Mouse (Mus musculus) lung, embryonic 15.5 days (tissue): ENCODE measurements around the gene Ccdc85b. TPM values are rescaled to one million over a fixed set of nuclear protein-coding genes. Genes with fewer than 3 reads are reported as not detected.

Experiments
- ATAC-seq: fragments of 200-750 bp; cut with Nextera tagmentation; 2 replicates; pipeline ENCODE4 v1.8.0; 2017; ENCODE audit warnings: moderate number of reproducible peaks, borderline replicate concordance; ENCODE audit not compliant: low FRiP score, low TSS enrichment; ENCODE audit errors: extremely low read depth
- H3K27ac ChIP-seq: fragments of 300-500 bp; sonication (generic); 2 replicates; pipeline ENCODE4 v1.5.1; 2015; ENCODE audit warnings: moderate library complexity, mild to moderate bottlenecking, inconsistent platforms
- H3K27me3 ChIP-seq: fragments of 300-500 bp; sonication (generic); 2 replicates; pipeline ENCODE4 v1.6.1; 2015; ENCODE audit warnings: inconsistent platforms
- H3K36me3 ChIP-seq: fragments of 300-500 bp; sonication (generic); 2 replicates; pipeline ENCODE4 v1.6.1; 2015; ENCODE audit warnings: inconsistent platforms
- H3K4me1 ChIP-seq: fragments of 300-500 bp; sonication (generic); 2 replicates; pipeline ENCODE4 v1.6.1; 2015; ENCODE audit warnings: inconsistent platforms
- H3K4me2 ChIP-seq: fragments of 300-500 bp; sonication (generic); 2 replicates; pipeline ENCODE4 v1.6.1; 2015; ENCODE audit warnings: inconsistent platforms, mild to moderate bottlenecking, moderate library complexity
- H3K4me3 ChIP-seq: fragments of 300-500 bp; sonication (generic); 2 replicates; pipeline ENCODE4 v1.5.1; 2015; ENCODE audit warnings: mild to moderate bottlenecking, inconsistent platforms
- H3K9ac ChIP-seq: fragments of 300-500 bp; sonication (generic); 2 replicates; pipeline ENCODE4 v1.6.1; 2015; ENCODE audit warnings: inconsistent platforms
- H3K9me3 ChIP-seq: fragments of 300-500 bp; sonication (generic); 2 replicates; pipeline ENCODE4 v1.6.1; 2016; ENCODE audit warnings: inconsistent platforms
- WGBS: fragments of 180-500 bp; shearing (Covaris S2); methylation state at CpG from one replicate; pipeline ENCODE4 v1.1.7; 2015; 5-methylcytosine and 5-hydroxymethylcytosine counted together
- polyA plus RNA-seq: library from polyadenylated mRNA; unstranded; fragments of >200 nt; fragmentation: Nextera tagmentation; extraction: Ambion mirVana; gene quantifications from 2 replicates; pipeline ENCODE4 v1.2.1, GENCODE M21; 2015

Ccdc85b gene
- polyA plus RNA-seq, 1 experiment from 2014 or later: 12.1 TPM

DNA sequence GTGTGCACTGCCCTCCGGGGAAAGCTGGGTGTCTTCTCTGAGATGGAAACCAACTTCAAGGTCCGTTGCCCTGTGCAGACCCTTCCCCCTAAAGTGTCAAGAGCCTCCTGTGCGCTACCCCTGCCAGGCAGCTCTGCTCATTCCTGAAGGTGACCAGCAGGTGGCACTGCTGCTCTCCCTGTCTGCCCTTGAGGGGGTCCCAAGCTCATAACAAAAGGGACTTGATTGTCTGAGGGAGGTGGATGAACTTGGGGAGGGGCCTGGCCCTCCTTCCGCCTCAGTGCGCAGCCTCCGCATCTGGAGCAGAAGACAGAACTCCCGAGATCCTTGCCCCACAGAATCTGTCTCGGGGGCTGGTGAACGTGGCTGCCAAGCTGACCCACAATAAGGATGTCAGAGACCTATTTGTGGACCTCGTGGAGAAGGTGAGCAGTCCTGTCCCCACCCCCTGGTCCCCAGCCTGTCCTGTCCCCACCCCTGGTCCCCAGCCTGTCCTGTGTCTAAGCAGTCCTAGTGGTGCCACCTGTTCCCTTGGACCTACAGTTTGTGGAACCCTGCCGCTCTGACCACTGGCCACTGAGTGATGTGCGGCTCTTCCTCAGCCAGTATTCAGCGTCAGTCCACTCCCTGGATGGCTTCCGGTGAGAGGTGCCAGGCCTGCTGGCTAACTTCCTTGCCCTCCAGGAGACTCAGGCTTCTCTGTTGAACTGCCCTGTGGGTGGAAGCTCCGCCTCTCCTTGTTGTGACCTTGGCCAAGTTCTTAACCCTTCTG lies 6.3 kb upstream of the Ccdc85b start:
- peak overlapping the region; percentile 12; the same call in 1 of the 2 replicates for H3K4me3 ChIP-seq
- peak overlapping the region; percentile 31; the same call in 1 of the 2 replicates for H3K9ac ChIP-seq
- ATAC-seq: 0 out of 2 replicates have a peak, but pooled peaks have one; percentile 13
- H3K4me1 ChIP-seq: peaks cover 34% of the 10 kb centered on the region
- 33% methylated on average over 15 of the region's 15 CpGs for WGBS
- peak overlapping the region; percentile 28 for H3K4me2 ChIP-seq
- peak overlapping the region; percentile 49; the same call in 1 of the 2 replicates for H3K27ac ChIP-seq
- no peaks in the 10 kb centered on the region for H3K9me3 ChIP-seq
- no peaks in the 10 kb centered on the region for H3K27me3 ChIP-seq
- H3K36me3 ChIP-seq: peaks cover 47% of the 10 kb centered on the region

DNA sequence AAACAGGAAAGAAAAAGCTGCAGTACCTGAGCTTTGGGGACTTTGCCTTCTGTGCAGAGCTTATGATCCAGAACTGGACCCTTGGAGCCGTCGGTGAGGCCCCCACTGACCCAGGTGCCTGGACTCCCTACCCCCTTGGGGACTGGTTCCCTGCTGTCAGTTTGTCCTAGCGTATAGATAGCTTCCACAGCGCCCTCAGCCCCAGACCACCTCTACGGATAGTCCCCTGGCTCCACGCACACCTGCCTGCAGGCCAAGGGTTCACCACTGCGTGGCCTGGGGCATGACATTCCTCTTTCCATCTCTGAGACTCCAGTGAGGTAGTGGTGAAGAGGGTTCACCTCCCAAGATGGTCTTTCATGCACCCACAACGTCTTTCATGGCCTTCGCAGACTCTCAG lies 5.5 kb upstream of the Ccdc85b start:
- H3K27me3 ChIP-seq: no peaks in the 10 kb centered on the region
- H3K36me3 ChIP-seq: peaks cover 47% of the 10 kb centered on the region
- H3K4me3 ChIP-seq: no peak overlapping the region
- no peaks in the 10 kb centered on the region for H3K9me3 ChIP-seq
- peaks cover 33% of the 10 kb centered on the region for H3K4me1 ChIP-seq
- WGBS: 87% methylated on average over 9 of the region's 9 CpGs
- no peak overlapping the region for H3K4me2 ChIP-seq
- ATAC-seq: no peak
- no peak overlapping the region for H3K27ac ChIP-seq
- H3K9ac ChIP-seq: no peak overlapping the region

DNA sequence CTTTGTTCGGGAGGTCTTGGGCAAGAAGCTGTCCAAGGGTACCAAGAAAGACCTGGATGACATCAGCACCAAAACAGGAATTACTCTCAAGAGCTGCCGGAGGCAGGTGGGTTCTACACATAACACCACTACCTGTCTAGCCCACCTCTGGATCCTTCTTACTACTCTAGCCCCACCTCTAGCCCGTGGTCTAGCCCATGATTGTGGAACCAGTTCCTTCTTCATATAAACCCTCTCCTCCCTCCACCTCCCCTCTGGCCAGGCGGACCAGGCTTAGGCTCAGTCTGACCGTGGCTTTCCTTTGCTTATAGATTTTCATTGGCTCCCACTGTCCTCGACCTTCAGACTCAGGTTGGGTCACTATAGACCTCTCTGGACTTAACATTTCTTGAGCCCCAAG lies 3.7 kb upstream of the Ccdc85b start:
- peak overlapping the region; percentile 85 for H3K4me2 ChIP-seq
- peaks cover 38% of the 10 kb centered on the region for H3K36me3 ChIP-seq
- ATAC-seq: no peak
- H3K9me3 ChIP-seq: no peaks in the 10 kb centered on the region
- H3K27me3 ChIP-seq: no peaks in the 10 kb centered on the region
- peak overlapping the region; percentile 67; the same call in 1 of the 2 replicates for H3K9ac ChIP-seq
- H3K27ac ChIP-seq: no peak overlapping the region
- peak overlapping the region; percentile 65 for H3K4me3 ChIP-seq
- 75% methylated on average over 6 of the region's 6 CpGs for WGBS
- peaks cover 40% of the 10 kb centered on the region for H3K4me1 ChIP-seq

DNA sequence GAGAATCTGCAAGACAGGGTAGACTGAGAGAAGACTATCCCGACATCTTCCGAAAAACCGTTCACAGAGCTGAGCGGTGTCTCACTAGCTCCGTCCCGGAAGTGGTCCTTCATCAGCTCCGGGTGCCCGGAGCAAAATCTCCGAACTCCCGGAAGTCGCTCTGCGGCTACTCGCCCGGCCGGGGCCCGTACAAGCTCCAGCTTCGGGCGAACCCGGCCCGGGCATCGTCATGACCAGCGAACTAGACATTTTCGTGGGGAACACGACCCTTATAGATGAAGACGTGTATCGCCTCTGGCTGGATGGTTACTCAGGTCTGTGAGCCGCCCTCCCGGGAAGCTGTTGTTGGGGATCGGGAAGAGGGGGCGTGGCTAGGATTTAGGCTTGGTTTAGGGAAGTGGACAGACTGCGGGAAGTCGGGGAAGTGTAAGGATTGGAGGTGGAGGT lies 2.8 kb upstream of the Ccdc85b start, which contains the start of gene Fibp:
Gene Fibp, plus strand, starts transcription at position 151 of the 447 bp plus-strand sequence.
- Histone ChIP-seq H3K9ac (peak within 1 kb of the TSS; percentile 67), H3K9me3 (no peaks in the 10 kb centered on the region), H3K27me3 (no peaks in the 10 kb centered on the region), H3K4me3 (peak within 1 kb of the TSS; percentile 65), H3K4me2 (peak within 1 kb of the TSS; percentile 85), H3K27ac (peak within 1 kb of the TSS; percentile 46; the same call in 1 of the 2 replicates), H3K36me3 (peaks cover 28% of the 10 kb centered on the region), H3K4me1 (peaks cover 50% of the 10 kb centered on the region)
- peak; percentile 46; the same call in 1 of the 2 replicates for ATAC-seq
- under 1% methylated on average over 32 of the region's 32 CpGs for WGBS

DNA sequence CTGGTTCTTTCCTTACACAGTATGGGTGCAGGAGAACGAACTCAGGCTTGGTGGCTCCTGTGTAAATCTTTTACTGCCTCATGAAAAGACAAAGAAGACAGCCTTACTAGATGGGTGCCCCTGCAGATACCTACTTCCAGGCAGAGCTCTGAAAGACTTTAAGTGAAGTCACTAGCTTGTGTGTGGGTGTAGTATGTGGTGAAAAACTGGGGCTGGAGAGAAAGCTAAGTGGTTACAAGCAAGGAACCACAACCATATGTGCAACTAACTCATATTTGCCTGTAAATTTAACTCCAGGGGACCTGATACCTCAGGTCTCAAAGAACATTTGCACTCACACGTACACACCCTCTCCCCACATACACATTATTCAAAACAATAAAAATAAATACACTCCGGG lies 2.2 kb upstream of the Ccdc85b start:
- peaks cover 22% of the 10 kb centered on the region; the same call in 1 of the 2 replicates for H3K36me3 ChIP-seq
- WGBS: 19% methylated on average over 3 of the region's 3 CpGs
- no peaks in the 10 kb centered on the region for H3K27me3 ChIP-seq
- peaks cover 56% of the 10 kb centered on the region for H3K4me1 ChIP-seq
- peak overlapping the region; percentile 67 for H3K9ac ChIP-seq
- ATAC-seq: no peak
- peak overlapping the region; percentile 85 for H3K4me2 ChIP-seq
- peak overlapping the region; percentile 65 for H3K4me3 ChIP-seq
- H3K27ac ChIP-seq: no peak overlapping the region
- H3K9me3 ChIP-seq: no peaks in the 10 kb centered on the region

DNA sequence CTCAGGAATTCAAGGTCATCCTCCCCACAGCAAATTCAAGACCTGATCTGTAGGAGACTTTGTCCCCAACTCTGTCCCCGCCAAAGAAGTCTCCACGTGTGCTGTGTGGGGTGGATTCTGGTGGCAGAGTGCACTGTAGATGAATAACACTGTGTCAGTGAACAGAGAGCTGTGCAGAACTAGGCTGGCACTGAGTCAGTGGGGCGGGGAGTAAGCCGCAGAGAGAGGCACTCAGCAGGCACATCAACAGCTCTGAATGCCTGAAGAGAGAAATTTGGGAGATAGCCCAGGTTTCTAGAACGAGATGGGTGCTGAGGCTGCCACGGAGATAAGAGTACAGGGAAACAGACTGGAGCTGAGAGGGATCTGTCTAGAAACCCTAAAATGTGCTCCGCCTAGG lies 1.3 kb upstream of the Ccdc85b start:
- H3K36me3 ChIP-seq: peaks cover 26% of the 10 kb centered on the region; the same call in 1 of the 2 replicates
- whole genome bisulfite sequencing: 65% methylated on average over 7 of the region's 7 CpGs
- no peak overlapping the region for H3K27ac ChIP-seq
- ATAC-seq: no peak
- no peaks in the 10 kb centered on the region for H3K27me3 ChIP-seq
- H3K9ac ChIP-seq: no peak overlapping the region
- H3K9me3 ChIP-seq: no peaks in the 10 kb centered on the region
- H3K4me2 ChIP-seq: no peak overlapping the region
- no peak overlapping the region for H3K4me3 ChIP-seq
- H3K4me1 ChIP-seq: peaks cover 53% of the 10 kb centered on the region

DNA sequence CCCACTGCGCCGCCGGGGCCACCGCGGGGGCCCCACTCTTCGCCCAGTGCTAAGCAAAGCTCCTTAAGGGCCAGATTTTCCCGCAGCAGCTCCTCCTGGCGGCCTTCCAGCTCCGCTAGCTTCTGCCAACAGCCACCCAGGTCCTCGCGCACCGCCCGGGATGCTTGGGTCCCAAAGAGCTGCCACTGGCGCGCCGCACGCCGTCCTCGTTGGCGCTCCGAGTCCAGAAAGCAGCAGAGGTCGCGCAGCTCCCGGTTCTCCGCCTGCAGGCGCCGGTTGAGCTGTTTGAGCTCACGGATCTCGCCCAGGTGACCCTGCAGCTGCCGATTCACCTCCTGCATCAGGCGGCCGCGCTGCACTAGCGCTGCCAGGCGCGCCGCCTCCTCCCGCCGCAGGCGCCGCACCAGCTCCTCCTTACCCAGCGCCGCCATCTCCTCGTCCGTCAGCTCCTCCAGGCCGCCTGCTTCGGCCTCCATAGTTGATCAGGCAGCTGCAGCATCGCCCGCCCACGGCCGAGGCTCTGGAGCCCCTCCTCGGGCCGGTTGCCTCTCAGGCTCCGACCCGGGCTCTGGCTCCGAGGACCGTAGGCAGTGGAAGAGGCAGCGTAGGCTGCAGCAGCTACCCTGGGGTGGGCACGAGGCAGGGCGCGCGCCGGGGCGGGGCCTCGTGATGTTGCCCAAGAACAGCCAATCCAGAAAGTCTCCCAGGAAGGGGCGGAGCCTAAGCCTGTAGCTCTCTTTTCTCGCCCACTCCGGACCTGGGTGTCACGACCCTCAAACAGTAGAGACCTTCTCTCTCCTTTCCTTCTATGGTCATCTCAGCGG lies 560 bp downstream of the Ccdc85b start:
- Histone ChIP-seq H3K4me1 (peaks cover 45% of the 10 kb centered on the region), H3K9me3 (no peaks in the 10 kb centered on the region), H3K36me3 (peaks cover 12% of the 10 kb centered on the region; the same call in 1 of the 2 replicates), H3K9ac (peak overlapping the region; percentile 79), H3K27me3 (no peaks in the 10 kb centered on the region), H3K27ac (peak overlapping the region; percentile 92), H3K4me3 (peak overlapping the region; percentile 71), H3K4me2 (peak overlapping the region; percentile 82)
- WGBS: under 1% methylated on average over 70 of the region's 70 CpGs
- ATAC-seq: peak; percentile 92

DNA sequence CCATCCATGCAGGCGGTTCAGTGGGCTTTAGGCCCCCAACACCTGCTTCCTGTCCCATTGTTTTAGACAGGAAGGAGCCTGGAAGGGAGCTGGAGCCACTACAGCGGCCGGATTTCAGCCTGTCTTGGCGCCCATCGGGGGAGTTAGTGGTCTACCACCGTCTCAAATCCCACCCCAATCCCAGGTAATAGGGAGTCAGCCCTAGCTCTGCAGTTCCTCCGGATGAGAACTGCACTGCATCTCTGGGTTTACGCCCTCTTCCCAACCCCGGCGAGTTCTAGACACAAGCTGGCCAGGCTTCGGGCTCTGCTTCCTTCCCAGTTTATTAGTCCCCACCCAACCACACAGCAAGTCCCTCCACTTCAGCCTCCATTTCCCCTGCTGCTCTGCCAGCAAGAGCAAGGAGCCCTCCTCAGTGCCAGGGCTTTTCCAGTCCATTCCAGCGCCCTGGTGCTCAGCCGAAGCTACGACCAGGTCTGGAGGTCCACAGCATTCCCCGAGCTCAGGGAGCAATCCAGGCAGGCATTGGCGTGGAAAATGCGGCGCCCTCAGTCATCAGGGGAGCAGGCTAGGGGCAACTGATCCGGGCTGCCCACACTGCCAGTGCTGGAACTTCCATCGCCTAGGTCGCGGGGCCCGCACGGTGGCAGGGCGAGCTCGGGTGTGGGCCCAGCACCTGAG lies 1.3 kb downstream of the Ccdc85b start:
- peak overlapping the region; percentile 82 for H3K4me2 ChIP-seq
- peaks cover 39% of the 10 kb centered on the region for H3K4me1 ChIP-seq
- peak overlapping the region; percentile 79 for H3K9ac ChIP-seq
- WGBS: 3% methylated on average over 26 of the region's 26 CpGs
- 0 out of 2 replicates have a peak, but pooled peaks cover 4% of the 10 kb centered on the region for H3K27me3 ChIP-seq
- ATAC-seq: no peak
- H3K36me3 ChIP-seq: peaks cover 6% of the 10 kb centered on the region; the same call in 1 of the 2 replicates
- no peaks in the 10 kb centered on the region for H3K9me3 ChIP-seq
- peak overlapping the region; percentile 71 for H3K4me3 ChIP-seq
- peak overlapping the region; percentile 92 for H3K27ac ChIP-seq

DNA sequence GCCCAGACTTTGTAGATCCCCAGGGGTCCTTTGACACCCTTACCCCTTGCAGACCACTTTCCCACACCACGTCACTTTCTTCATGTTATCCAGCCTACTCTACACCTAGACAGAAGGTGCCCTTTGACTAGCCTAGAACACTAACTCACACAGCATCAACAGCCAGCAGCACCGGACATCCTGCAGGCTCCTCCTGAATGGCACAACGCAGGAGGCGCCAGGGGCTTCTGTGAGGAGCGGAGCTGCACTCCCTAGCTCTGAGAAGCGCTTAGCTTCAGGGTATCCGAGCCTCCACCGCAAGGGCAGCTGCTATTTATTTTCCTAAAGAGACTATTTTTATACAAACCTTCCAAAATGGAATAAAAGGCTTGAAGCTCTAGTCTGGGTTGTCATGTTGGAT lies 2.1 kb downstream of the Ccdc85b start:
- no peak for ATAC-seq
- Histone ChIP-seq H3K9ac (peak overlapping the region; percentile 79; the same call in 1 of the 2 replicates), H3K4me2 (peak overlapping the region; percentile 82), H3K36me3 (peaks cover 6% of the 10 kb centered on the region; the same call in 1 of the 2 replicates), H3K4me3 (peak overlapping the region; percentile 71), H3K27ac (peak overlapping the region; percentile 92), H3K4me1 (peaks cover 33% of the 10 kb centered on the region), H3K27me3 (peaks cover 9% of the 10 kb centered on the region; the same call in 1 of the 2 replicates), H3K9me3 (no peaks in the 10 kb centered on the region)
- 43% methylated on average over 8 of the region's 8 CpGs for WGBS

DNA sequence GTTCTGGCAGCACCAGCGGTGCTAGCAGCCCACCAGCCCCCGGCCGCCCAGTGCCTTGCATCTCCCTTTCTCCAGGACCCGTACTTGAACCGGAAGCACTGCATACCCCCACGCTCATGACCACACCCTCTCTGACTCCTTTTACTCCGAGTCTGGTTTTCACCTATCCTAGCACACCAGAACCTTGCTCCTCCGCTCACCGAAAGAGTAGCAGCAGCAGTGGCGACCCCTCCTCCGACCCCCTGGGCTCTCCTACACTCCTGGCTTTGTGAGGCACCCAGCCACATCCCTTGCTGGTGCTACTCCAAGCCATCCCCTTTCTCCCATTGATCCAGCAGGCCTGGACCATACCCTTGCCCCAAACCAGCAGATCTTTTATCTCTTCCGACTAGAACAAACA lies 2.7 kb downstream of the Ccdc85b start:
- peaks cover 6% of the 10 kb centered on the region; the same call in 1 of the 2 replicates for H3K36me3 ChIP-seq
- no peak for ATAC-seq
- no peaks in the 10 kb centered on the region for H3K9me3 ChIP-seq
- peak overlapping the region; percentile 71 for H3K4me3 ChIP-seq
- H3K4me1 ChIP-seq: peaks cover 32% of the 10 kb centered on the region
- peak overlapping the region; percentile 79; the same call in 1 of the 2 replicates for H3K9ac ChIP-seq
- H3K27ac ChIP-seq: no peak overlapping the region; the same call in 1 of the 2 replicates
- WGBS: 70% methylated on average over 12 of the region's 12 CpGs
- peak overlapping the region; percentile 82 for H3K4me2 ChIP-seq
- peaks cover 14% of the 10 kb centered on the region for H3K27me3 ChIP-seq

DNA sequence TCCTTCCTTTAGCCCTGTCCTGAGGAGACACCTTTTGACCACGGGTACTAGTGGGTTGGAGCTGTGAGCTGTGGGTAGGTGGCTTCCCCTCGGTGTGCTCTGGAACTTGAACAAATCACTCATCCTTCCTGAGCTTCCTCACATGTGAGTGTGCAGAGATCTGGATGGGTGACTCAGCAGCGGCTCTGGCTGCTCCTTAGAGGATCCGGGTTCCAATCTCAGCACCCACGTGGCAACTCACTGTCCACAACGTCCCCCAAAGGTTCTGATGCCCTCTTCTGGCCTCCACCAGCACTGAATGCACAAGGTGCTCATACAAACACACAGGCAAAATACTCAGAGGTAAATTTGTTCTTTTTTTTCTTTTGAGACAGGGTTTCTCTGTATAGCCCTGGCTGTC lies 5.9 kb downstream of the Ccdc85b start:
- Histone ChIP-seq H3K4me2 (no peak overlapping the region), H3K9ac (no peak overlapping the region), H3K27me3 (peaks cover 45% of the 10 kb centered on the region), H3K4me3 (no peak overlapping the region), H3K4me1 (peaks cover 38% of the 10 kb centered on the region), H3K9me3 (no peaks in the 10 kb centered on the region), H3K36me3 (peaks cover 6% of the 10 kb centered on the region; the same call in 1 of the 2 replicates), H3K27ac (no peak overlapping the region)
- 70% methylated on average over 6 of the region's 6 CpGs for WGBS
- no peak for ATAC-seq
